Mouse (Mus musculus): ENCODE results near the gene Marc2. TPM values are rescaled to one million over a fixed set of nuclear protein-coding genes. Genes with fewer than 3 reads are reported as not detected.

Gene Marc2
- polyA plus RNA-seq, 1 experiment from 2014 or later, result 204 TPM

- H3K36me3 ChIP-seq, result no peaks in the 10 kb centered on the region
- H3K27ac ChIP-seq, result no peak overlapping the region
- 0 out of 2 replicates have a peak, but pooled peaks cover 3% of the 10 kb centered on the region for H3K27me3 ChIP-seq
- ATAC-seq (ENCODE audit: insufficient number of reproducible peaks, low FRiP score, low TSS enrichment, low read depth), result peak; percentile 62
- H3K4me1 ChIP-seq, result peaks cover 19% of the 10 kb centered on the region
- WGBS, result 17% methylated on average over 31 of the region's 31 CpGs
- H3K4me2 ChIP-seq, result peak overlapping the region; percentile 41
- H3K9ac ChIP-seq, result no peak overlapping the region
- H3K4me3 ChIP-seq, result peak overlapping the region; percentile 5; the same call in 1 of the 2 replicates
- no peaks in the 10 kb centered on the region for H3K9me3 ChIP-seq
Measured at GRCm38 (mm10) chr1:184851741-184852618, 5.7 kb upstream of the Marc2 start.

- Histone ChIP-seq H3K9ac (no peak overlapping the region), H3K27ac (no peak overlapping the region), H3K27me3 (0 out of 2 replicates have a peak, but pooled peaks cover 3% of the 10 kb centered on the region), H3K4me2 (no peak overlapping the region), H3K36me3 (no peaks in the 10 kb centered on the region), H3K9me3 (no peaks in the 10 kb centered on the region), H3K4me3 (no peak overlapping the region), H3K4me1 (peaks cover 27% of the 10 kb centered on the region)
- no peak for ATAC-seq (ENCODE audit: insufficient number of reproducible peaks, low FRiP score, low TSS enrichment, low read depth)
- WGBS, result 50% methylated on average over 7 of the region's 7 CpGs
Measured at GRCm38 (mm10) chr1:184851166-184851565, 4.9 kb upstream of the Marc2 start.

- Histone ChIP-seq H3K4me1 (peaks cover 26% of the 10 kb centered on the region), H3K4me3 (no peak overlapping the region), H3K36me3 (no peaks in the 10 kb centered on the region), H3K4me2 (no peak overlapping the region), H3K27ac (no peak overlapping the region), H3K9me3 (no peaks in the 10 kb centered on the region), H3K9ac (no peak overlapping the region), H3K27me3 (0 out of 2 replicates have a peak, but pooled peaks cover 3% of the 10 kb centered on the region)
- WGBS, result 54% methylated on average over 3 of the region's 3 CpGs
- no peak for ATAC-seq (ENCODE audit: insufficient number of reproducible peaks, low FRiP score, low TSS enrichment, low read depth)
Measured at GRCm38 (mm10) chr1:184846973-184847372, 722 bp upstream of the Marc2 start.

GRCm38 (mm10) chr1:184845111-184846071 is 860 bp downstream of the Marc2 start:
- WGBS, result under 1% methylated on average over 67 of the region's 67 CpGs
- peak overlapping the region; percentile 82 for H3K4me3 ChIP-seq
- H3K27ac ChIP-seq, result peak overlapping the region; percentile 91
- H3K36me3 ChIP-seq, result peaks cover 8% of the 10 kb centered on the region; the same call in 1 of the 2 replicates
- no peaks in the 10 kb centered on the region for H3K9me3 ChIP-seq
- peaks cover 28% of the 10 kb centered on the region for H3K4me1 ChIP-seq
- peak overlapping the region; percentile 93 for H3K4me2 ChIP-seq
- peak; percentile 95 for ATAC-seq (ENCODE audit: insufficient number of reproducible peaks, low FRiP score, low TSS enrichment, low read depth)
- H3K9ac ChIP-seq, result peak overlapping the region; percentile 84
- 0 out of 2 replicates have a peak, but pooled peaks cover 3% of the 10 kb centered on the region for H3K27me3 ChIP-seq

- H3K9me3 ChIP-seq, result no peaks in the 10 kb centered on the region
- 11% methylated on average over 15 of the region's 15 CpGs for WGBS
- no peak for ATAC-seq (ENCODE audit: insufficient number of reproducible peaks, low FRiP score, low TSS enrichment, low read depth)
- peak overlapping the region; percentile 82 for H3K4me3 ChIP-seq
- H3K27me3 ChIP-seq, result 0 out of 2 replicates have a peak, but pooled peaks cover 3% of the 10 kb centered on the region
- H3K9ac ChIP-seq, result peak overlapping the region; percentile 84; the same call in 1 of the 2 replicates
- peak overlapping the region; percentile 91 for H3K27ac ChIP-seq
- peaks cover 15% of the 10 kb centered on the region; the same call in 1 of the 2 replicates for H3K36me3 ChIP-seq
- H3K4me1 ChIP-seq, result peaks cover 28% of the 10 kb centered on the region
- H3K4me2 ChIP-seq, result peak overlapping the region; percentile 93
Measured at GRCm38 (mm10) chr1:184844326-184845066, 1.8 kb downstream of the Marc2 start.

- 0 out of 2 replicates have a peak, but pooled peaks cover 6% of the 10 kb centered on the region for H3K4me1 ChIP-seq
- 82% methylated on average over 4 of the region's 4 CpGs for WGBS
- no peak overlapping the region for H3K27ac ChIP-seq
- H3K36me3 ChIP-seq, result peaks cover 57% of the 10 kb centered on the region
- no peak for ATAC-seq (ENCODE audit: insufficient number of reproducible peaks, low FRiP score, low TSS enrichment, low read depth)
- H3K27me3 ChIP-seq, result no peaks in the 10 kb centered on the region
- no peak overlapping the region for H3K9ac ChIP-seq
- no peaks in the 10 kb centered on the region for H3K9me3 ChIP-seq
- H3K4me2 ChIP-seq, result no peak overlapping the region
- H3K4me3 ChIP-seq, result no peak overlapping the region
Measured at GRCm38 (mm10) chr1:184837649-184838048, 8.6 kb downstream of the Marc2 start.

GRCm38 (mm10) chr1:184836350-184836749 is 9.9 kb downstream of the Marc2 start:
- Histone ChIP-seq H3K27ac (no peak overlapping the region), H3K4me1 (no peaks in the 10 kb centered on the region), H3K9me3 (no peaks in the 10 kb centered on the region), H3K9ac (no peak overlapping the region), H3K36me3 (peaks cover 70% of the 10 kb centered on the region), H3K4me3 (no peak overlapping the region), H3K27me3 (no peaks in the 10 kb centered on the region), H3K4me2 (no peak overlapping the region)
- no peak for ATAC-seq (ENCODE audit: insufficient number of reproducible peaks, low FRiP score, low TSS enrichment, low read depth)
- WGBS, result 76% methylated on average over 5 of the region's 5 CpGs

GRCm38 (mm10) chr1:184833499-184833898 is 12.8 kb downstream of the Marc2 start:
- no peak overlapping the region for H3K4me2 ChIP-seq
- no peak overlapping the region for H3K27ac ChIP-seq
- ATAC-seq (ENCODE audit: insufficient number of reproducible peaks, low FRiP score, low TSS enrichment, low read depth), result no peak
- no peak overlapping the region for H3K4me3 ChIP-seq
- H3K9ac ChIP-seq, result no peak overlapping the region
- peaks cover 70% of the 10 kb centered on the region for H3K36me3 ChIP-seq
- no peaks in the 10 kb centered on the region for H3K27me3 ChIP-seq
- WGBS, result 90% methylated on average over 7 of the region's 7 CpGs
- H3K9me3 ChIP-seq, result no peaks in the 10 kb centered on the region
- no peaks in the 10 kb centered on the region for H3K4me1 ChIP-seq

- WGBS, result 79% methylated on average over 10 of the region's 10 CpGs
- ATAC-seq (ENCODE audit: insufficient number of reproducible peaks, low FRiP score, low TSS enrichment, low read depth), result no peak
- peaks cover 66% of the 10 kb centered on the region for H3K36me3 ChIP-seq
- H3K4me2 ChIP-seq, result no peak overlapping the region
- no peak overlapping the region for H3K4me3 ChIP-seq
- H3K9ac ChIP-seq, result no peak overlapping the region
- H3K27me3 ChIP-seq, result no peaks in the 10 kb centered on the region
- H3K27ac ChIP-seq, result no peak overlapping the region
- no peaks in the 10 kb centered on the region for H3K9me3 ChIP-seq
- H3K4me1 ChIP-seq, result no peaks in the 10 kb centered on the region
Measured at GRCm38 (mm10) chr1:184832211-184832610, 14.0 kb downstream of the Marc2 start.

GRCm38 (mm10) chr1:184829897-184830296 is 16.4 kb downstream of the Marc2 start:
- H3K36me3 ChIP-seq, result peaks cover 51% of the 10 kb centered on the region
- H3K9ac ChIP-seq, result no peak overlapping the region
- no peaks in the 10 kb centered on the region; the same call in 1 of the 2 replicates for H3K4me1 ChIP-seq
- H3K27me3 ChIP-seq, result no peaks in the 10 kb centered on the region
- no peaks in the 10 kb centered on the region for H3K9me3 ChIP-seq
- WGBS, result 76% methylated on average over 8 of the region's 8 CpGs
- H3K27ac ChIP-seq, result no peak overlapping the region
- ATAC-seq (ENCODE audit: insufficient number of reproducible peaks, low FRiP score, low TSS enrichment, low read depth), result no peak
- no peak overlapping the region for H3K4me2 ChIP-seq
- H3K4me3 ChIP-seq, result no peak overlapping the region

GRCm38 (mm10) chr1:184827175-184827701 is 19.0 kb downstream of the Marc2 start:
- H3K27me3 ChIP-seq, result no peaks in the 10 kb centered on the region
- H3K4me3 ChIP-seq, result no peak overlapping the region
- peaks cover 16% of the 10 kb centered on the region for H3K4me1 ChIP-seq
- 40% methylated on average over 23 of the region's 23 CpGs for WGBS
- no peak overlapping the region for H3K9ac ChIP-seq
- H3K27ac ChIP-seq, result no peak overlapping the region
- H3K9me3 ChIP-seq, result no peaks in the 10 kb centered on the region
- H3K36me3 ChIP-seq, result peaks cover 33% of the 10 kb centered on the region
- no peak for ATAC-seq (ENCODE audit: insufficient number of reproducible peaks, low FRiP score, low TSS enrichment, low read depth)
- H3K4me2 ChIP-seq, result no peak overlapping the region
